7 mouse cellular contexts compared by ENCODE assay signal in genomic region chr5:93205371-93206108, GRCm38 (mm10). TPM values are rescaled to one million over a fixed set of nuclear protein-coding genes. Genes with fewer than 3 reads are reported as not detected.
DNase-seq lines count a peak whose midpoint lies in the region; ATAC-seq lines count a peak whose summit lies in the region.

No protein-coding gene starts in this region.

- H3K36me3 ChIP-seq in intestine, embryonic 14.5 days (ENCODE audit: control insufficient read depth, insufficient read depth, low read length) = peaks cover 17% of the 10 kb centered on the region

- H3K27ac ChIP-seq in intestine, embryonic 14.5 days (ENCODE audit: low read depth) = peak overlapping the region; percentile 87

- peaks cover 19% of the 10 kb centered on the region; the same call in 1 of the 2 replicates for H3K4me1 ChIP-seq in intestine, embryonic 14.5 days (replicated peaks; ENCODE audit: control insufficient read depth, insufficient read depth, low read length)

- intact Hi-C loops in gastrocnemius, postnatal 14 days (cut with DNase I; ENCODE audit: low total_unique reads) = no loop called here
- intact Hi-C loops in left cerebral cortex, postnatal 36 days (cut with DNase I) = loop anchor here (1.0 to 10.0 kb wide), 3 partner anchors 62 to 698 kb away; partner anchors contain the start of genes Ccng2 and Scarb2

- peak; percentile 77 for DNase-seq in adrenal gland, adult 2 months
- peak; percentile 54 for DNase-seq in embryo, embryonic 10 days (ENCODE audit: low spot score)
- DNase-seq in gastrocnemius, postnatal 14 days = peak; percentile 44
- DNase-seq in intestine, embryonic 14.5 days (ENCODE audit: low spot score) = peak; percentile 69
- DNase-seq in left cerebral cortex, postnatal 36 days (ENCODE audit: low spot score in 2 of 2) = peak; percentile 49 to 56
- DNase-seq in mesoderm, embryonic 11.5 days (ENCODE audit: low read depth, low spot score) = peak; percentile 47
- peak; percentile 54 for DNase-seq in right cerebral cortex, postnatal 4 days

- H3K4me3 ChIP-seq in intestine, embryonic 14.5 days (ENCODE audit: low read depth, low read length) = peak overlapping the region; percentile 94

- peak; percentile 67 for ATAC-seq in intestine, embryonic 14.5 days (replicated peaks; ENCODE audit: low FRiP score, low TSS enrichment, low read depth)

- no peaks in the 10 kb centered on the region for H3K9me3 ChIP-seq in intestine, embryonic 14.5 days (ENCODE audit: control insufficient read depth, low read length)

- peak overlapping the region; percentile 95 for H3K9ac ChIP-seq in intestine, embryonic 14.5 days (ENCODE audit: low read length)

- WGBS in intestine, embryonic 14.5 days = under 1% methylated on average over 62 of the region's 63 CpGs

- peak overlapping the region; percentile 78 for H3K4me2 ChIP-seq in intestine, embryonic 14.5 days (ENCODE audit: low read length)

- H3K27me3 ChIP-seq in intestine, embryonic 14.5 days (replicated peaks; ENCODE audit: control insufficient read depth, insufficient read depth, low read length) = no peaks in the 10 kb centered on the region

RNA-seq across cellular contexts. Expression of gene Ccni, which starts 0.8 kb away (rescaled TPM):
- total RNA-seq in adrenal gland, adult 2 months (2021) = 100 to 1,000 TPM; 220 to 233 TPM
- polyA plus RNA-seq in adrenal gland, adult 2 months (2012; rRNA removed) = 169 and 270 TPM in 2 replicates
- total RNA-seq in gastrocnemius, postnatal 14 days (2021) = 10 to 100 TPM; 82.5 to 92.6 TPM
- polyA plus RNA-seq in intestine, embryonic 14.5 days (2014; fragmentation: Nextera tagmentation; extraction: Ambion mirVana) = 112 and 116 TPM in 2 replicates
- total RNA-seq in left cerebral cortex, postnatal 36 days (2021) = 100 to 1,000 TPM; 270 to 322 TPM

RNA-seq across cellular contexts. Expression of gene 2010109A12Rik, which starts 0.8 kb away (rescaled TPM):
- 1 to 10 TPM in 1 of 2 experiments, under 1 TPM in 1; 0.73 to 1.6 TPM for total RNA-seq in adrenal gland, adult 2 months (2021)
- polyA plus RNA-seq in adrenal gland, adult 2 months (2012; rRNA removed) = not detected in 2 replicates
- total RNA-seq in gastrocnemius, postnatal 14 days (2021) = under 1 TPM in 1 of 2 experiments, not detected in 1; 0.60 TPM
- polyA plus RNA-seq in intestine, embryonic 14.5 days (2014; fragmentation: Nextera tagmentation; extraction: Ambion mirVana) = 1.0 and 1.5 TPM in 2 replicates
- total RNA-seq in left cerebral cortex, postnatal 36 days (2021) = under 1 TPM; 0.72 to 0.91 TPM

Comparison
In these comparisons a context has a peak if more than half of its experiments do, and no peak if none do; other contexts are left out.
1. Peak in every context shown above with its lines: DNase-seq, ATAC-seq, H3K4me3 ChIP-seq and H3K27ac ChIP-seq.